Comparison of ENCODE assay signal across 14 mouse cellular contexts in the genomic region with DNA sequence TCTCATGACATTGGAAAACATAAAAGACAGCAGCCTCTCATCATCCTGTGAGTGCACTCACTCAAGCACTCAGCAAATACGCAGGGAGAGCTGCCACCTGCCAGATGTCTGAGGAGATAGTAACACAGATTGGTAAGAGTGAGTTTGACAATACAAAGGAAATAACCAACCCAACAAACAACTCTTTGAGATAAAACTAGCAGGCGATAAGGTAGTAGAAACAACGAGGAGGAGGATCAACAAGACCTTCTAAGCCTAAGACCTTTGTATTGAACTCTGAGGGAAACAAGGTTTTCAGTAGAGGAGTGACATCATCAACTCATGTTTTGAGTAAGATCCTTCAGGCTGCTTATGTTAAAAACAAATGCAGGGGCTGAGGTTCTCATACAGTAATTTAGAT. TPM values are rescaled to one million over a fixed set of nuclear protein-coding genes. Genes with fewer than 3 reads are reported as not detected.
"Had no signal": no experiment of that assay in that cellular context is flagged by ENCODE, and none has a peak within 500 bp of the region (broad histone marks: within the 10 kb centered on the region; RNA-seq: fewer than 3 reads in every experiment).

No protein-coding gene starts in this region.

- H3K27ac ChIP-seq: kidney, postnatal 0 days; layer of hippocampus, adult 2 months; limb, embryonic 10.5 days; liver, embryonic 13.5 days; lung, embryonic 15.5 days; midbrain, embryonic 12.5 days; neural tube, embryonic 12.5 days; stomach, postnatal 0 days had no signal

- H3K27me3 ChIP-seq: liver, embryonic 13.5 days; lung, embryonic 15.5 days; midbrain, embryonic 12.5 days; neural tube, embryonic 12.5 days had no signal

- H3K4me2 ChIP-seq: liver, embryonic 13.5 days; lung, embryonic 15.5 days; midbrain, embryonic 12.5 days; neural tube, embryonic 12.5 days had no signal

- ATAC-seq: liver, postnatal 0 days had no signal

- H3K4me1 ChIP-seq: limb, embryonic 10.5 days; liver, embryonic 13.5 days; lung, embryonic 15.5 days; midbrain, embryonic 12.5 days; neural tube, embryonic 12.5 days had no signal

- DNase-seq: kidney, adult 11 months; kidney, adult 9 months; kidney, postnatal 4 days; liver, embryonic 13.5 days; liver, postnatal 0 days; lung, postnatal 14 days had no signal

- H3K9ac ChIP-seq: liver, embryonic 13.5 days; liver, postnatal 0 days; lung, embryonic 15.5 days; midbrain, embryonic 12.5 days; neural tube, embryonic 12.5 days had no signal

- H3K4me3 ChIP-seq: layer of hippocampus, adult 2 months; limb, embryonic 10.5 days; liver, embryonic 13.5 days; lung, embryonic 15.5 days; midbrain, embryonic 12.5 days; neural tube, embryonic 12.5 days had no signal

- H3K9me3 ChIP-seq: limb, embryonic 10.5 days; liver, embryonic 13.5 days; lung, embryonic 15.5 days; midbrain, embryonic 12.5 days; neural tube, embryonic 12.5 days had no signal

RNA-seq across cellular contexts. Expression of a gene that starts 38.3 kb away (rescaled TPM):
- polyA plus RNA-seq: kidney, postnatal 0 days; limb, embryonic 14.5 days; neural tube, embryonic 12.5 days; stomach, postnatal 0 days had no signal
